Mouse (Mus musculus) bone marrow macrophage, adult 2 months (primary cell): ENCODE measurements around the gene Mcpt4. TPM values are rescaled to one million over a fixed set of nuclear protein-coding genes. Genes with fewer than 3 reads are reported as not detected.
"Not testable (repeated sequence)": the region's sequence is repeated elsewhere in the genome, so short reads cannot be mapped to it uniquely, and the experiment has no call there.

ENCODE experiments used
- H3K27ac ChIP-seq: 2 replicates; pipeline ENCODE4 v1.5.1; 2012; ENCODE audit warnings: low read depth, low read length; ENCODE audit not compliant: insufficient read depth
- H3K4me1 ChIP-seq: 2 replicates; pipeline ENCODE4 v1.6.1; 2012; ENCODE audit warnings: low read length; ENCODE audit not compliant: control insufficient read depth, insufficient read depth
- H3K4me3 ChIP-seq: 2 replicates; pipeline ENCODE4 v1.5.1; 2012; ENCODE audit warnings: mild to moderate bottlenecking, low read length, moderate library complexity; ENCODE audit not compliant: insufficient read depth
- CTCF ChIP-seq: IDR thresholded peaks from 2 replicates; pipeline ENCODE4 v1.5.1; 2012; ENCODE audit warnings: low read depth, mild to moderate bottlenecking, low read length, moderate library complexity
- POLR2A ChIP-seq: IDR thresholded peaks from 2 replicates; pipeline ENCODE4 v1.6.1; 2012; ENCODE audit warnings: mild to moderate bottlenecking, low read depth, low read length, borderline replicate concordance
- polyA plus RNA-seq: library from polyadenylated mRNA; stranded (reverse); fragments of >200 nt; gene quantifications from 2 replicates; pipeline ENCODE4 v1.2.4, GENCODE M21; 2012; ENCODE audit not compliant: missing spikeins, insufficient read depth, insufficient read length

The Mcpt4 gene
- polyA plus RNA-seq, 1 experiment, result not detected

GRCm38 (mm10) chr14:56082016-56082415 lies 19.9 kb upstream of the Mcpt4 start:
- TF ChIP-seq POLR2A (no peak), CTCF (no peak)
- H3K4me3 ChIP-seq, result no peak overlapping the region

GRCm38 (mm10) chr14:56057722-56058121 lies 4.4 kb downstream of the Mcpt4 start:
- Histone ChIP-seq H3K27ac (no peak overlapping the region), H3K4me3 (no peak overlapping the region), H3K4me1 (no peaks in the 10 kb centered on the region)
- TF ChIP-seq POLR2A (no peak), CTCF (no peak)

More at GRCm38 (mm10) chr14:56082016-56082415, 19.9 kb upstream of the Mcpt4 start:
- no peak overlapping the region for H3K27ac ChIP-seq
- no peaks in the 10 kb centered on the region for H3K4me1 ChIP-seq

- TF ChIP-seq CTCF (no peak), POLR2A (no peak)
- Histone ChIP-seq H3K27ac (no peak overlapping the region), H3K4me1 (no peaks in the 10 kb centered on the region), H3K4me3 (no peak overlapping the region)
Observed at GRCm38 (mm10) chr14:56055408-56055807, 6.7 kb downstream of the Mcpt4 start.

GRCm38 (mm10) chr14:56041792-56042191 lies 20.3 kb downstream of the Mcpt4 start, which contains the start of gene Mcpt2:
Mcpt2 (plus strand) TSS chr14:56042041.
- peak within 1 kb of the TSS; percentile 24; the same call in 1 of the 2 replicates for H3K27ac ChIP-seq
- not testable (repeated sequence) for H3K4me1 ChIP-seq, H3K4me3 ChIP-seq

- no peaks in the 10 kb centered on the region; the same call in 1 of the 2 replicates for H3K4me1 ChIP-seq
- H3K27ac ChIP-seq, result no peak overlapping the region
- H3K4me3 ChIP-seq, result no peak overlapping the region
- no peak for TF ChIP-seq CTCF
- no peak for TF ChIP-seq POLR2A
Observed at GRCm38 (mm10) chr14:56034433-56034832, 27.7 kb downstream of the Mcpt4 start.

GRCm38 (mm10) chr14:56030395-56030794 lies 31.7 kb downstream of the Mcpt4 start, which contains the start of gene Mcpt9:
Mcpt9 (minus strand) TSS chr14:56030495.
- H3K27ac ChIP-seq, H3K4me3 ChIP-seq, H3K4me1 ChIP-seq: not testable (repeated sequence)

GRCm38 (mm10) chr14:56021305-56021704 lies 40.8 kb downstream of the Mcpt4 start:
- H3K27ac ChIP-seq, H3K4me3 ChIP-seq, H3K4me1 ChIP-seq: not testable (repeated sequence)

GRCm38 (mm10) chr14:56019446-56019845 lies 42.7 kb downstream of the Mcpt4 start:
- H3K27ac ChIP-seq, result no peak overlapping the region
- TF ChIP-seq POLR2A, result no peak
- TF ChIP-seq CTCF, result no peak

GRCm38 (mm10) chr14:56017671-56018070 lies 44.4 kb downstream of the Mcpt4 start, which contains the start of gene Mcpt1:
Mcpt1 (plus strand) TSS chr14:56017971.
- not testable (repeated sequence) for H3K4me1 ChIP-seq, H3K4me3 ChIP-seq, H3K27ac ChIP-seq

More at GRCm38 (mm10) chr14:56019446-56019845, 42.7 kb downstream of the Mcpt4 start:
- Histone ChIP-seq H3K4me3 (no peak overlapping the region), H3K4me1 (peaks cover 8% of the 10 kb centered on the region)

GRCm38 (mm10) chr14:56013924-56014323 lies 48.2 kb downstream of the Mcpt4 start:
- no peak for TF ChIP-seq POLR2A
- TF ChIP-seq CTCF, result no peak
- Histone ChIP-seq H3K27ac (no peak overlapping the region), H3K4me3 (no peak overlapping the region), H3K4me1 (no peaks in the 10 kb centered on the region)

GRCm38 (mm10) chr14:56013147-56013546 lies 49.0 kb downstream of the Mcpt4 start:
- TF ChIP-seq POLR2A, result no peak
- TF ChIP-seq CTCF, result no peak
- no peaks in the 10 kb centered on the region for H3K4me1 ChIP-seq
- H3K27ac ChIP-seq, result no peak overlapping the region
- H3K4me3 ChIP-seq, result no peak overlapping the region

Other genes with a start within 250 kb of the Mcpt4 start
- 0.36 and 0.99 TPM in 2 replicates for gene Nfatc4, start 239.2 kb downstream of the Mcpt4 start, polyA plus RNA-seq
- 2.3 and 3.2 TPM in 2 replicates for gene Nynrin, start 208.3 kb downstream of the Mcpt4 start, polyA plus RNA-seq
- 0.16 TPM in 1 of 2 replicates, not detected in the other for gene Cbln3, start 177.9 kb downstream of the Mcpt4 start, polyA plus RNA-seq
- gene Khnyn, start 177.4 kb downstream of the Mcpt4 start, polyA plus RNA-seq, result 26.8 and 28.9 TPM in 2 replicates
- gene Sdr39u1, start 162.0 kb downstream of the Mcpt4 start, polyA plus RNA-seq, result 2.0 and 3.2 TPM in 2 replicates
- gene Cma1, start 117.6 kb downstream of the Mcpt4 start, polyA plus RNA-seq, result not detected in 2 replicates
- gene Cma2, start 111.3 kb downstream of the Mcpt4 start, polyA plus RNA-seq, result not detected in 2 replicates
- gene Mcpt1, start 44.3 kb downstream of the Mcpt4 start, polyA plus RNA-seq, result not detected in 2 replicates
- not detected in 2 replicates for gene Mcpt9, start 31.8 kb downstream of the Mcpt4 start, polyA plus RNA-seq
- gene Mcpt2, start 20.3 kb downstream of the Mcpt4 start, polyA plus RNA-seq, result not detected in 2 replicates
- 0.67 TPM in 1 of 2 replicates, not detected in the other for gene Mcpt8, start 23.0 kb upstream of the Mcpt4 start, polyA plus RNA-seq
- gene Ctsg, start 40.3 kb upstream of the Mcpt4 start, polyA plus RNA-seq, result not detected in 2 replicates
- 0.60 and 1.1 TPM in 2 replicates for gene Gzme, start 58.3 kb upstream of the Mcpt4 start, polyA plus RNA-seq
- not detected in 2 replicates for gene Gzmd, start 70.3 kb upstream of the Mcpt4 start, polyA plus RNA-seq
- not detected in 2 replicates for gene Gzmg, start 97.3 kb upstream of the Mcpt4 start, polyA plus RNA-seq
- gene Gzmn, start 112.3 kb upstream of the Mcpt4 start, polyA plus RNA-seq, result not detected in 2 replicates
- not detected in 2 replicates for gene Gzmf, start 149.1 kb upstream of the Mcpt4 start, polyA plus RNA-seq
- not detected in 2 replicates for gene Gzmc, start 172.3 kb upstream of the Mcpt4 start, polyA plus RNA-seq
- not detected in 2 replicates for gene Gzmb, start 199.9 kb upstream of the Mcpt4 start, polyA plus RNA-seq